Mouse (Mus musculus): ENCODE results near the gene Rgs10. TPM values are rescaled to one million over a fixed set of nuclear protein-coding genes. Genes with fewer than 3 reads are reported as not detected.

Gene Rgs10
- polyA plus RNA-seq (2015; fragmentation: Nextera tagmentation; extraction: Ambion mirVana): 13.8 and 14.2 TPM in 2 replicates

GRCm38 (mm10) chr7:128417930-128418779 is at the start of gene Rgs10:
TSS of gene Rgs10 (minus strand) at chr7:128418758.
- WGBS: under 1% methylated on average over 81 of the region's 102 CpGs
- Histone ChIP-seq H3K27me3 (peaks cover 83% of the 10 kb centered on the region), H3K4me1 (peaks cover 20% of the 10 kb centered on the region), H3K36me3 (no peaks in the 10 kb centered on the region), H3K4me3 (peak within 1 kb of the TSS; percentile 70), H3K27ac (no peak within 1 kb of the TSS), H3K9me3 (no peaks in the 10 kb centered on the region), H3K9ac (peak within 1 kb of the TSS; percentile 51), H3K4me2 (peak within 1 kb of the TSS; percentile 99)
- peak; percentile 61; the same call in 1 of the 2 replicates for ATAC-seq (ENCODE audit: insufficient number of reproducible peaks, low FRiP score, low TSS enrichment, low read depth)

- Histone ChIP-seq H3K36me3 (no peaks in the 10 kb centered on the region), H3K4me1 (peaks cover 15% of the 10 kb centered on the region), H3K4me2 (peak overlapping the region; percentile 81), H3K9me3 (no peaks in the 10 kb centered on the region), H3K9ac (no peak overlapping the region), H3K4me3 (peak overlapping the region; percentile 84), H3K27me3 (no peaks in the 10 kb centered on the region), H3K27ac (no peak overlapping the region)
- 75% methylated on average over 5 of the region's 5 CpGs for WGBS
- no peak for ATAC-seq (ENCODE audit: insufficient number of reproducible peaks, low FRiP score, low TSS enrichment, low read depth)
Observed at GRCm38 (mm10) chr7:128462406-128462805, 43.8 kb upstream of the Rgs10 start.

GRCm38 (mm10) chr7:128461285-128462215 is 43.0 kb upstream of the Rgs10 start, which contains the start of gene Tial1:
TSS of gene Tial1 (minus strand) at chr7:128461717.
- H3K4me2 ChIP-seq: peak within 1 kb of the TSS; percentile 81
- no peaks in the 10 kb centered on the region for H3K9me3 ChIP-seq
- peaks cover 16% of the 10 kb centered on the region for H3K4me1 ChIP-seq
- H3K27me3 ChIP-seq: no peaks in the 10 kb centered on the region
- H3K9ac ChIP-seq: peak within 1 kb of the TSS; percentile 78
- peak; percentile 100 for ATAC-seq (ENCODE audit: insufficient number of reproducible peaks, low FRiP score, low TSS enrichment, low read depth)
- peak within 1 kb of the TSS; percentile 84 for H3K4me3 ChIP-seq
- H3K27ac ChIP-seq: peak within 1 kb of the TSS; percentile 96
- under 1% methylated on average over 69 of the region's 69 CpGs for WGBS
- H3K36me3 ChIP-seq: no peaks in the 10 kb centered on the region

GRCm38 (mm10) chr7:128460865-128461228 is 42.3 kb upstream of the Rgs10 start:
- WGBS: 0% methylated on average over 22 of the region's 23 CpGs
- ATAC-seq (ENCODE audit: insufficient number of reproducible peaks, low FRiP score, low TSS enrichment, low read depth): no peak
- H3K9ac ChIP-seq: peak overlapping the region; percentile 78

GRCm38 (mm10) chr7:128460131-128460864 is 41.7 kb upstream of the Rgs10 start:
- peak overlapping the region; percentile 81 for H3K4me2 ChIP-seq
- no peaks in the 10 kb centered on the region for H3K27me3 ChIP-seq
- no peaks in the 10 kb centered on the region for H3K36me3 ChIP-seq
- H3K4me3 ChIP-seq: peak overlapping the region; percentile 84
- peak overlapping the region; percentile 78 for H3K9ac ChIP-seq
- no peak for ATAC-seq (ENCODE audit: insufficient number of reproducible peaks, low FRiP score, low TSS enrichment, low read depth)
- under 1% methylated on average over 36 of the region's 36 CpGs for WGBS
- peak overlapping the region; percentile 96 for H3K27ac ChIP-seq
- H3K4me1 ChIP-seq: peaks cover 16% of the 10 kb centered on the region
- H3K9me3 ChIP-seq: no peaks in the 10 kb centered on the region

More at GRCm38 (mm10) chr7:128460865-128461228, 42.3 kb upstream of the Rgs10 start:
- H3K4me3 ChIP-seq: peak overlapping the region; percentile 84
- H3K36me3 ChIP-seq: no peaks in the 10 kb centered on the region
- peaks cover 16% of the 10 kb centered on the region for H3K4me1 ChIP-seq
- peak overlapping the region; percentile 96 for H3K27ac ChIP-seq
- H3K9me3 ChIP-seq: no peaks in the 10 kb centered on the region
- no peaks in the 10 kb centered on the region for H3K27me3 ChIP-seq
- H3K4me2 ChIP-seq: peak overlapping the region; percentile 81

GRCm38 (mm10) chr7:128459791-128460130 is 41.2 kb upstream of the Rgs10 start:
- H3K27me3 ChIP-seq: no peaks in the 10 kb centered on the region
- H3K36me3 ChIP-seq: no peaks in the 10 kb centered on the region
- 18% methylated on average over 4 of the region's 4 CpGs for WGBS
- peaks cover 16% of the 10 kb centered on the region for H3K4me1 ChIP-seq
- H3K4me2 ChIP-seq: peak overlapping the region; percentile 81
- H3K9ac ChIP-seq: no peak overlapping the region; the same call in 1 of the 2 replicates
- 0 out of 2 replicates have a peak overlapping the region, but pooled peaks have one; percentile 96 for H3K27ac ChIP-seq
- no peak for ATAC-seq (ENCODE audit: insufficient number of reproducible peaks, low FRiP score, low TSS enrichment, low read depth)
- peak overlapping the region; percentile 84 for H3K4me3 ChIP-seq
- H3K9me3 ChIP-seq: no peaks in the 10 kb centered on the region

- Histone ChIP-seq H3K9ac (no peak overlapping the region), H3K27me3 (no peaks in the 10 kb centered on the region), H3K4me1 (peaks cover 16% of the 10 kb centered on the region), H3K4me2 (no peak overlapping the region), H3K36me3 (peaks cover 14% of the 10 kb centered on the region), H3K27ac (no peak overlapping the region), H3K9me3 (no peaks in the 10 kb centered on the region), H3K4me3 (no peak overlapping the region)
- ATAC-seq (ENCODE audit: insufficient number of reproducible peaks, low FRiP score, low TSS enrichment, low read depth): no peak
Observed at GRCm38 (mm10) chr7:128458011-128458410, 39.5 kb upstream of the Rgs10 start.

GRCm38 (mm10) chr7:128452731-128453130 is 34.2 kb upstream of the Rgs10 start:
- Histone ChIP-seq H3K27ac (no peak overlapping the region), H3K4me2 (no peak overlapping the region), H3K4me1 (peaks cover 2% of the 10 kb centered on the region; the same call in 1 of the 2 replicates), H3K9ac (no peak overlapping the region), H3K27me3 (no peaks in the 10 kb centered on the region), H3K9me3 (no peaks in the 10 kb centered on the region), H3K4me3 (no peak overlapping the region), H3K36me3 (peaks cover 43% of the 10 kb centered on the region)
- no peak for ATAC-seq (ENCODE audit: insufficient number of reproducible peaks, low FRiP score, low TSS enrichment, low read depth)
- WGBS: 90% methylated on average over 1 of the region's 1 CpGs

- no peak for ATAC-seq (ENCODE audit: insufficient number of reproducible peaks, low FRiP score, low TSS enrichment, low read depth)
- Histone ChIP-seq H3K4me1 (no peaks in the 10 kb centered on the region), H3K36me3 (peaks cover 40% of the 10 kb centered on the region), H3K9ac (no peak overlapping the region), H3K4me3 (no peak overlapping the region), H3K4me2 (no peak overlapping the region), H3K9me3 (no peaks in the 10 kb centered on the region), H3K27ac (no peak overlapping the region), H3K27me3 (no peaks in the 10 kb centered on the region)
- 76% methylated on average over 2 of the region's 2 CpGs for WGBS
Observed at GRCm38 (mm10) chr7:128440584-128440983, 22.0 kb upstream of the Rgs10 start.

- Histone ChIP-seq H3K27ac (no peak overlapping the region), H3K9me3 (no peaks in the 10 kb centered on the region), H3K9ac (no peak overlapping the region), H3K4me2 (no peak overlapping the region), H3K4me3 (no peak overlapping the region), H3K4me1 (no peaks in the 10 kb centered on the region), H3K36me3 (peaks cover 29% of the 10 kb centered on the region), H3K27me3 (no peaks in the 10 kb centered on the region)
- 91% methylated on average over 6 of the region's 6 CpGs for WGBS
- ATAC-seq (ENCODE audit: insufficient number of reproducible peaks, low FRiP score, low TSS enrichment, low read depth): no peak
Observed at GRCm38 (mm10) chr7:128439251-128439650, 20.7 kb upstream of the Rgs10 start.

GRCm38 (mm10) chr7:128438131-128438530 is 19.6 kb upstream of the Rgs10 start:
- H3K9me3 ChIP-seq: no peaks in the 10 kb centered on the region
- peaks cover 20% of the 10 kb centered on the region for H3K36me3 ChIP-seq
- no peaks in the 10 kb centered on the region for H3K4me1 ChIP-seq
- no peak overlapping the region for H3K27ac ChIP-seq
- H3K9ac ChIP-seq: no peak overlapping the region
- no peak overlapping the region for H3K4me3 ChIP-seq
- no peaks in the 10 kb centered on the region for H3K27me3 ChIP-seq
- ATAC-seq (ENCODE audit: insufficient number of reproducible peaks, low FRiP score, low TSS enrichment, low read depth): no peak
- no peak overlapping the region for H3K4me2 ChIP-seq

Data from limb, embryonic 15.5 days (tissue).